Mouse (Mus musculus): ENCODE results near the gene Ccdc27. TPM values are rescaled to one million over a fixed set of nuclear protein-coding genes. Genes with fewer than 3 reads are reported as not detected.

The Ccdc27 gene
- polyA plus RNA-seq, 1 experiment from 2014 or later = not detected

Other genes starting within 250 kb of the Ccdc27 start
- 122 and 124 TPM in 2 replicates for gene A430005L14Rik, start 85.4 kb downstream of the Ccdc27 start, polyA plus RNA-seq (2014; fragmentation: Nextera tagmentation; extraction: Ambion mirVana)
- gene Dffb, start 67.6 kb downstream of the Ccdc27 start, polyA plus RNA-seq (2014; fragmentation: Nextera tagmentation; extraction: Ambion mirVana) = 12.8 and 14.1 TPM in 2 replicates
- 19.3 and 19.7 TPM in 2 replicates for gene Cep104, start 67.5 kb downstream of the Ccdc27 start, polyA plus RNA-seq (2014; fragmentation: Nextera tagmentation; extraction: Ambion mirVana)
- 14.9 and 16.0 TPM in 2 replicates for gene Lrrc47, start 30.9 kb downstream of the Ccdc27 start, polyA plus RNA-seq (2014; fragmentation: Nextera tagmentation; extraction: Ambion mirVana)
- gene Smim1, start 16.4 kb downstream of the Ccdc27 start, polyA plus RNA-seq (2014; fragmentation: Nextera tagmentation; extraction: Ambion mirVana) = 9.1 and 9.6 TPM in 2 replicates
- 0.71 and 0.75 TPM in 2 replicates for gene Trp73, start 97.5 kb upstream of the Ccdc27 start, polyA plus RNA-seq (2014; fragmentation: Nextera tagmentation; extraction: Ambion mirVana)
- 47.3 and 48.0 TPM in 2 replicates for gene Wrap73, start 99.7 kb upstream of the Ccdc27 start, polyA plus RNA-seq (2014; fragmentation: Nextera tagmentation; extraction: Ambion mirVana)
- gene Tprgl, start 118.0 kb upstream of the Ccdc27 start, polyA plus RNA-seq (2014; fragmentation: Nextera tagmentation; extraction: Ambion mirVana) = 107 and 109 TPM in 2 replicates
- gene Megf6, start 128.1 kb upstream of the Ccdc27 start, polyA plus RNA-seq (2014; fragmentation: Nextera tagmentation; extraction: Ambion mirVana) = 30.3 and 37.3 TPM in 2 replicates

Data from limb, embryonic 11.5 days (tissue).